Mouse (Mus musculus) fibroblast of lung, adult 2 months (primary cell): ENCODE results near the gene Zbtb1.
"Not testable (repeated sequence)": the region's sequence is repeated elsewhere in the genome, so short reads cannot be mapped to it uniquely, and the experiment has no call there.

Experiments
- DNase-seq: peaks from one replicate; pipeline ENCODE4 v3.0.0-alpha.2; 2011; ENCODE audit warnings: low read depth

The Zbtb1 gene

GRCm38 (mm10) chr12:76404836-76405182 lies 34.7 kb downstream of the Zbtb1 start:
- DNase-seq = no peak

GRCm38 (mm10) chr12:76405183-76405970 lies 35.3 kb downstream of the Zbtb1 start:
- no peak for DNase-seq

GRCm38 (mm10) chr12:76405971-76406370 lies 35.9 kb downstream of the Zbtb1 start:
- no peak for DNase-seq

GRCm38 (mm10) chr12:76407184-76407583 lies 37.1 kb downstream of the Zbtb1 start:
- peak; percentile 53 for DNase-seq

- no peak for DNase-seq
Observed at GRCm38 (mm10) chr12:76409166-76409565, 39.1 kb downstream of the Zbtb1 start.

GRCm38 (mm10) chr12:76415383-76416010 lies 45.4 kb downstream of the Zbtb1 start:
- no peak for DNase-seq

- DNase-seq = no peak
Observed at GRCm38 (mm10) chr12:76417433-76417854, 47.4 kb downstream of the Zbtb1 start, which contains the start of gene Ppp1r36. Ppp1r36 (plus strand) TSS chr12:76417538.

GRCm38 (mm10) chr12:76418346-76418745 lies 48.3 kb downstream of the Zbtb1 start:
- no peak for DNase-seq

- no peak for DNase-seq
Observed at GRCm38 (mm10) chr12:76425256-76425655, 55.2 kb downstream of the Zbtb1 start.

- no peak for DNase-seq
Observed at GRCm38 (mm10) chr12:76427546-76427945, 57.5 kb downstream of the Zbtb1 start.

GRCm38 (mm10) chr12:76430879-76431406 lies 60.9 kb downstream of the Zbtb1 start:
- no peak for DNase-seq

- no peak for DNase-seq
Observed at GRCm38 (mm10) chr12:76431431-76431830, 61.4 kb downstream of the Zbtb1 start.

GRCm38 (mm10) chr12:76434111-76434510 lies 64.0 kb downstream of the Zbtb1 start:
- no peak for DNase-seq

GRCm38 (mm10) chr12:76435084-76435483 lies 65.0 kb downstream of the Zbtb1 start:
- DNase-seq = no peak

- no peak for DNase-seq
Observed at GRCm38 (mm10) chr12:76435549-76435948, 65.5 kb downstream of the Zbtb1 start.

- DNase-seq = not testable (repeated sequence)
Observed at GRCm38 (mm10) chr12:76443488-76443887, 73.4 kb downstream of the Zbtb1 start.

GRCm38 (mm10) chr12:76444359-76444772 lies 74.3 kb downstream of the Zbtb1 start:
- no peak for DNase-seq

- DNase-seq = no peak
Observed at GRCm38 (mm10) chr12:76444862-76445261, 74.8 kb downstream of the Zbtb1 start.

- DNase-seq = no peak
Observed at GRCm38 (mm10) chr12:76446201-76446600, 76.1 kb downstream of the Zbtb1 start.
